Mouse (Mus musculus) midbrain, embryonic 14.5 days (tissue): ENCODE data around the gene Rsph6a. TPM values are rescaled to one million over a fixed set of nuclear protein-coding genes. Genes with fewer than 3 reads are reported as not detected.
A peak's percentile ranks its signal among the peaks of the same experiment; 100 is the strongest.

Experiments
- ATAC-seq: fragments of 200-750 bp; cut with Nextera tagmentation; 2 replicates; pipeline ENCODE4 v1.8.0; 2017; ENCODE audit warnings: moderate number of reproducible peaks, moderate library complexity; ENCODE audit not compliant: low FRiP score, low TSS enrichment
- DNase-seq: peaks from one replicate; pipeline ENCODE4 v3.0.0-alpha.2; 2015
- H3K27ac ChIP-seq: fragments of 300-500 bp; sonication (generic); replicated peaks from 2 replicates; pipeline ENCODE4 v1.5.1; 2014; ENCODE audit warnings: mild to moderate bottlenecking, low read depth, low read length, moderate library complexity
- H3K27me3 ChIP-seq: fragments of 300-500 bp; sonication (generic); 2 replicates; pipeline ENCODE4 v1.6.1; 2014; ENCODE audit warnings: low read length, control low read depth, mixed read lengths; ENCODE audit not compliant: control insufficient read depth, insufficient read depth
- H3K36me3 ChIP-seq: fragments of 300-500 bp; sonication (generic); 2 replicates; pipeline ENCODE4 v1.6.1; 2014; ENCODE audit warnings: low read length, control low read depth; ENCODE audit not compliant: control insufficient read depth, insufficient read depth
- H3K4me1 ChIP-seq: fragments of 300-500 bp; sonication (generic); 2 replicates; pipeline ENCODE4 v1.6.1; 2014; ENCODE audit warnings: mild to moderate bottlenecking, antibody characterized with exemption, low read length, control low read depth; ENCODE audit not compliant: control insufficient read depth, insufficient read depth
- H3K4me2 ChIP-seq: fragments of 300-500 bp; sonication (generic); 2 replicates; pipeline ENCODE4 v1.6.1; 2014; ENCODE audit warnings: mild to moderate bottlenecking, low read length, moderate library complexity
- H3K4me3 ChIP-seq: fragments of 300-500 bp; sonication (generic); replicated peaks from 2 replicates; pipeline ENCODE4 v1.5.1; 2014; ENCODE audit warnings: low read depth, low read length
- H3K9ac ChIP-seq: fragments of 300-500 bp; sonication (generic); replicated peaks from 2 replicates; pipeline ENCODE4 v1.6.1; 2014; ENCODE audit warnings: mild to moderate bottlenecking, low read length, moderate library complexity
- H3K9me3 ChIP-seq: fragments of 300-500 bp; sonication (generic); 2 replicates; pipeline ENCODE4 v1.6.1; 2016; ENCODE audit warnings: low read length, control low read depth, mixed read lengths; ENCODE audit not compliant: control insufficient read depth
- WGBS: fragments of 180-500 bp; shearing (Covaris S2); extraction: QIAGEN DNeasy Blood & Tissue Kit; methylation state at CpG from one replicate; pipeline ENCODE4 v1.1.7; 2014; 5-methylcytosine and 5-hydroxymethylcytosine counted together
- polyA plus RNA-seq: library from polyadenylated mRNA; unstranded; fragments of >200 nt; fragmentation: Nextera tagmentation; extraction: Ambion mirVana; gene quantifications from 2 replicates; pipeline ENCODE4 v1.2.1, GENCODE M21; 2014

The Rsph6a gene
- polyA plus RNA-seq, 1 experiment from 2014 or later, result 0.21 TPM

GRCm38 (mm10) chr7:19052345-19053135 is 1.9 kb upstream of the Rsph6a start:
- ATAC-seq (no peak), DNase-seq (no peak)
- Histone ChIP-seq H3K36me3 (peaks cover 53% of the 10 kb centered on the region), H3K4me2 (no peak overlapping the region), H3K4me3 (no peak overlapping the region), H3K27ac (0 out of 2 replicates have a peak overlapping the region, but pooled peaks have one; percentile 13), H3K9ac (no peak overlapping the region), H3K9me3 (no peaks in the 10 kb centered on the region), H3K4me1 (0 out of 2 replicates have a peak, but pooled peaks cover 2% of the 10 kb centered on the region), H3K27me3 (no peaks in the 10 kb centered on the region)
- 89% methylated on average over 15 of the region's 15 CpGs for WGBS

DNA sequence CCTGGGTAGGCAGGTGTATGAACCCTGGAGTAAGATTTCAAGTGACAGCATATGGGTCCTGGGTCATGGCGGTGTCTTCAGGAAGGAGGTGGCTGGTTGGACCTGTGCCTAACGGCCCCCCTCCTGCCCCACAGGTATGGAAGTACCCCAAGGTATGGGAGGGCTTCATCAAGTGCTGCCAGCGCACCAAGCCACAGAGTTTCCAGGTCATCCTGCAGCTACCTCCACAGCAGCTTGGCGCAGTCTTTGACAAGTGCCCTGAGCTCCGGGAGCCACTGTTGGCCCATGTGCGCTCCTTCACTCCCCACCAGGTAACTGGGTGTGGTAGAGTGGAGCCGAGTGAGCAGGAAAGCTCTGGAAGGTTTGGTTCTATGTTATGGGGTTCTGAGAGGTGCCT is 1.4 kb upstream of the Rsph6a start:
- Histone ChIP-seq H3K27me3 (no peaks in the 10 kb centered on the region), H3K4me1 (0 out of 2 replicates have a peak, but pooled peaks cover 2% of the 10 kb centered on the region), H3K4me3 (no peak overlapping the region), H3K36me3 (peaks cover 47% of the 10 kb centered on the region), H3K9me3 (no peaks in the 10 kb centered on the region), H3K9ac (no peak overlapping the region), H3K4me2 (no peak overlapping the region), H3K27ac (no peak overlapping the region)
- WGBS, result 92% methylated on average over 7 of the region's 7 CpGs
- no peak for ATAC-seq
- DNase-seq, result no peak

GRCm38 (mm10) chr7:19054777-19055076 is 237 bp downstream of the Rsph6a start:
- ATAC-seq (peak; percentile 22), DNase-seq (no peak)
- Histone ChIP-seq H3K9ac (peak overlapping the region; percentile 26), H3K9me3 (no peaks in the 10 kb centered on the region), H3K4me1 (0 out of 2 replicates have a peak, but pooled peaks cover 2% of the 10 kb centered on the region), H3K4me3 (0 out of 2 replicates have a peak overlapping the region, but pooled peaks have one; percentile 15), H3K4me2 (peak overlapping the region; percentile 50), H3K36me3 (peaks cover 31% of the 10 kb centered on the region), H3K27me3 (no peaks in the 10 kb centered on the region), H3K27ac (no peak overlapping the region)
- WGBS, result 62% methylated on average over 9 of the region's 9 CpGs

- no peak for DNase-seq
- WGBS, result 91% methylated on average over 8 of the region's 8 CpGs
- no peak overlapping the region for H3K9ac ChIP-seq
- peaks cover 28% of the 10 kb centered on the region for H3K36me3 ChIP-seq
- no peak for ATAC-seq
- no peak overlapping the region for H3K4me3 ChIP-seq
- no peak overlapping the region for H3K4me2 ChIP-seq
- no peaks in the 10 kb centered on the region for H3K27me3 ChIP-seq
- H3K9me3 ChIP-seq, result no peaks in the 10 kb centered on the region
- 0 out of 2 replicates have a peak, but pooled peaks cover 2% of the 10 kb centered on the region for H3K4me1 ChIP-seq
- H3K27ac ChIP-seq, result no peak overlapping the region
Measured at GRCm38 (mm10) chr7:19055108-19055507, 618 bp downstream of the Rsph6a start.

- H3K27ac ChIP-seq, result no peak overlapping the region
- no peak for DNase-seq
- no peak overlapping the region for H3K4me3 ChIP-seq
- no peak overlapping the region for H3K9ac ChIP-seq
- no peaks in the 10 kb centered on the region for H3K9me3 ChIP-seq
- 0 out of 2 replicates have a peak, but pooled peaks cover 2% of the 10 kb centered on the region for H3K4me1 ChIP-seq
- H3K4me2 ChIP-seq, result no peak overlapping the region
- H3K27me3 ChIP-seq, result no peaks in the 10 kb centered on the region
- no peak for ATAC-seq
- peaks cover 5% of the 10 kb centered on the region; the same call in 1 of the 2 replicates for H3K36me3 ChIP-seq
- 91% methylated on average over 10 of the region's 10 CpGs for WGBS
Measured at GRCm38 (mm10) chr7:19057405-19057804, 2.9 kb downstream of the Rsph6a start.

DNA sequence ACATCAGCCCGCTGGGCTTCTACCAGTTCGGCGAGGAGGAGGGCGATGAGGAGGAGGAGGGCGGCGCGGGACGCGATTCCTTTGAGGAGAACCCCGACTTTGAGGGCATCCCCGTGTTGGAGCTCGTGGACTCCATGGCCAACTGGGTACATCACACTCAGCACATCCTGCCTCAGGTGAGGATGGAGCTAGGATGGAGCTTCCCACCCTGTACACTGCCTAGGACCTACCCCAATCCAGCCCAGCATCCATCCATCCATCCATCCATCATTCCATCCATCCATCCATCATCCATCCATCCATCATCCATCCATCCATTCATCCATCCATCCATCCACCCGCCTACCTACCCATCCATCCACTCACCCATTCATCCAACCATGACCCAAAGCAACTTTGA is 11.4 kb downstream of the Rsph6a start:
- WGBS, result 59% methylated on average over 13 of the region's 13 CpGs
- no peak overlapping the region for H3K27ac ChIP-seq

GRCm38 (mm10) chr7:19067063-19067462 is 12.6 kb downstream of the Rsph6a start:
- H3K4me2 ChIP-seq, result no peak overlapping the region
- WGBS, result 47% methylated on average over 14 of the region's 14 CpGs
- H3K36me3 ChIP-seq, result no peaks in the 10 kb centered on the region
- H3K27me3 ChIP-seq, result peaks cover 12% of the 10 kb centered on the region; the same call in 1 of the 2 replicates
- ATAC-seq (no peak), DNase-seq (no peak)
- H3K4me1 ChIP-seq, result no peaks in the 10 kb centered on the region
- H3K27ac ChIP-seq, result no peak overlapping the region
- H3K9me3 ChIP-seq, result no peaks in the 10 kb centered on the region
- H3K4me3 ChIP-seq, result no peak overlapping the region
- H3K9ac ChIP-seq, result no peak overlapping the region

More for the DNA sequence above, 11.4 kb downstream of the Rsph6a start:
- no peak for DNase-seq
- peaks cover 12% of the 10 kb centered on the region; the same call in 1 of the 2 replicates for H3K27me3 ChIP-seq
- no peaks in the 10 kb centered on the region for H3K9me3 ChIP-seq
- no peaks in the 10 kb centered on the region for H3K36me3 ChIP-seq
- H3K4me1 ChIP-seq, result no peaks in the 10 kb centered on the region
- H3K4me3 ChIP-seq, result no peak overlapping the region
- ATAC-seq, result no peak
- H3K9ac ChIP-seq, result no peak overlapping the region
- H3K4me2 ChIP-seq, result no peak overlapping the region

GRCm38 (mm10) chr7:19067935-19068334 is 13.4 kb downstream of the Rsph6a start:
- ATAC-seq, result no peak
- WGBS, result 67% methylated on average over 14 of the region's 14 CpGs
- Histone ChIP-seq H3K9me3 (no peaks in the 10 kb centered on the region), H3K9ac (no peak overlapping the region), H3K4me3 (no peak overlapping the region), H3K4me2 (no peak overlapping the region), H3K27ac (no peak overlapping the region), H3K27me3 (peaks cover 12% of the 10 kb centered on the region; the same call in 1 of the 2 replicates), H3K36me3 (no peaks in the 10 kb centered on the region), H3K4me1 (no peaks in the 10 kb centered on the region)
- DNase-seq, result no peak

GRCm38 (mm10) chr7:19068707-19069106 is 14.2 kb downstream of the Rsph6a start:
- H3K9me3 ChIP-seq, result no peaks in the 10 kb centered on the region
- H3K4me3 ChIP-seq, result no peak overlapping the region
- H3K9ac ChIP-seq, result no peak overlapping the region
- peaks cover 12% of the 10 kb centered on the region; the same call in 1 of the 2 replicates for H3K27me3 ChIP-seq
- DNase-seq (peak; percentile 87), ATAC-seq (no peak)
- H3K36me3 ChIP-seq, result no peaks in the 10 kb centered on the region
- no peaks in the 10 kb centered on the region for H3K4me1 ChIP-seq
- H3K4me2 ChIP-seq, result no peak overlapping the region
- WGBS, result 5% methylated on average over 2 of the region's 2 CpGs
- H3K27ac ChIP-seq, result no peak overlapping the region
